Mouse (Mus musculus): ENCODE results near the gene Sec13. TPM values are rescaled to one million over a fixed set of nuclear protein-coding genes. Genes with fewer than 3 reads are reported as not detected.

Gene Sec13
- total RNA-seq (2023) = 10 to 100 TPM; 90.2 to 98.0 TPM

GRCm38 (mm10) chr6:113740236-113741217 lies at the start of gene Sec13:
Sec13 (minus strand) TSS chr6:113740743.

GRCm38 (mm10) chr6:113719878-113720277 lies 20.7 kb downstream of the Sec13 start, which contains the start of gene Ghrl:
Ghrl (minus strand) TSS chr6:113719880.

GRCm38 (mm10) chr6:113696582-113697221 lies 43.8 kb downstream of the Sec13 start, which contains the start of gene Tatdn2:
Tatdn2 (plus strand) TSS chr6:113697050.

Other genes with a start within 250 kb of the Sec13 start
- 1 to 10 TPM; 1.1 to 1.5 TPM for gene Prrt3, start 238.8 kb downstream of the Sec13 start, total RNA-seq (2023)
- gene Emc3, start 209.1 kb downstream of the Sec13 start, total RNA-seq (2023) = 10 to 100 TPM; 71.2 to 72.5 TPM
- gene Fancd2, start 209.1 kb downstream of the Sec13 start, total RNA-seq (2023) = 1 to 10 TPM; 3.1 to 5.5 TPM
- gene Fancd2os, start 140.0 kb downstream of the Sec13 start, total RNA-seq (2023) = not detected
- gene Brk1, start 136.0 kb downstream of the Sec13 start, total RNA-seq (2023) = 100 to 1,000 TPM; 115 to 118 TPM
- 10 to 100 TPM; 25.2 to 29.0 TPM for gene Vhl, start 116.8 kb downstream of the Sec13 start, total RNA-seq (2023)
- 10 to 100 TPM; 47.1 to 50.6 TPM for gene Irak2, start 102.3 kb downstream of the Sec13 start, total RNA-seq (2023)
- gene Tatdn2, start 43.7 kb downstream of the Sec13 start, total RNA-seq (2023) = 100 to 1,000 TPM; 227 to 259 TPM
- gene Ghrl, start 20.9 kb downstream of the Sec13 start, total RNA-seq (2023) = 1 to 10 TPM; 5.2 to 5.7 TPM